Mouse (Mus musculus) olfactory bulb, adult 2 months (tissue): ENCODE measurements around the gene Fhad1.

Experiments
- CTCF ChIP-seq: fragments of 200-500 bp; IDR thresholded peaks from 2 replicates; pipeline ENCODE4 v1.5.1; 2012; ENCODE audit warnings: low read depth, mild to moderate bottlenecking, low read length, moderate library complexity; ENCODE audit not compliant: insufficient read depth
- POLR2A ChIP-seq: fragments of 200-500 bp; IDR thresholded peaks from 2 replicates; pipeline ENCODE4 v1.6.1; 2012; ENCODE audit warnings: mild to moderate bottlenecking, low read depth, low read length, moderate library complexity; ENCODE audit not compliant: insufficient read depth

DNA sequence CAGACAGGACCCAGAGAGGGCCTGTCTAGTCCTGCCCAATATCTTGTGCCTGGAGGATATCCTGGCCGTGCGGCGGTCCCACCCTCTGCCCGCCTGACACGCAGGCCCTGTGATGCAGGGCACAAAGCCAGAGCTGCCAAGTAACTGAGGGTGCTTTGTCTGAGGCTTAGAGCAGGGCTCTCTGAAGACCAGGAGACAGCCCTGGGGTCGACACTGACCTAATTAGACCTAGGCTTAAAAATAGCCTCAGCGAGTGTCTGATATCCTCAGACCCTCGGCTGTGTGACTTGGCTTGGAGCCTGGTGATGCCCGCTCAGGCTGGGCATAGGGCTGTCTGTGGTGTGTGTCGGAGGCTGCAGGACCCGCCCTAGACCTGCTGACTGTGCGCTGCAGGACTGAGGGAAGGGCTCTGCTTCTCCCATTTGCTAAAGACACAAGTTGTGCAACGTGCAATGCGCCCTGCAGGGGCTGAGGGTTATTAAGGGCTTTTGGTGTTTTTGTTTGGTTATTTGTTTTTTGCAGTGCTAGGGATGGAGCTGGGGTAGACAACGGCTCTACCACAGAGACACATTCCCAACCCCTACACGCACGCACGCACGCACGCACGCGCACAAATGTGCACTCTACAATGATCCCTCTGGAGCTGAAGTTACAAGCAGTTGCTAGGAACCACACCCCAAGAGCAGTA is 42.8 kb upstream of the Fhad1 start:
- TF ChIP-seq CTCF (no peak), POLR2A (no peak)
